Mouse (Mus musculus) mesoderm, embryonic 11.5 days (tissue): ENCODE measurements around the gene Vamp4.
A peak's percentile ranks its signal among the peaks of the same experiment; 100 is the strongest.
"Not testable (repeated sequence)": the region's sequence is repeated elsewhere in the genome, so short reads cannot be mapped to it uniquely, and the experiment has no call there.

Source experiments
- DNase-seq: peaks from one replicate; pipeline ENCODE4 v3.0.0-alpha.2; 2012; ENCODE audit warnings: low read depth, low spot score

Vamp4 gene

DNA sequence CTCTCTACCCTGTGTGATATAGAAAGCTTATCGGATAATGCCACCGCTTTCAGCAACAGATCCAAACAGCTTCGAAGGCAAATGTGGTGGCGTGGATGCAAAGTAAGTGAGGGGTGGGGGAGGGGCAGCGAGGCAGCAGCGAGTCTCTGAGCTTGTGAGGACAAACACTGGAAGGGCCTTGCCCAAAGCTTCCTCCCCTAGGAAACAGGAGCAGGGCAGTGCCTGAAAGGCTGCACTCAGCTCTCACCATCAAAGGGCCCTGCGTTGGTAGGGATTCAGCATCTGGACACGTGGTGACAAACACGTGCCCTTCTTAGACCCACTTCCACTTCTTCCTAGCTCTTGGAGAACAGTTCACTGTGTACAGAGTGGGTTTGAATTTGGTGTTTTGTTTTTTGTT is 19.1 kb downstream of the Vamp4 start:
- DNase-seq, result peak; percentile 66

DNA sequence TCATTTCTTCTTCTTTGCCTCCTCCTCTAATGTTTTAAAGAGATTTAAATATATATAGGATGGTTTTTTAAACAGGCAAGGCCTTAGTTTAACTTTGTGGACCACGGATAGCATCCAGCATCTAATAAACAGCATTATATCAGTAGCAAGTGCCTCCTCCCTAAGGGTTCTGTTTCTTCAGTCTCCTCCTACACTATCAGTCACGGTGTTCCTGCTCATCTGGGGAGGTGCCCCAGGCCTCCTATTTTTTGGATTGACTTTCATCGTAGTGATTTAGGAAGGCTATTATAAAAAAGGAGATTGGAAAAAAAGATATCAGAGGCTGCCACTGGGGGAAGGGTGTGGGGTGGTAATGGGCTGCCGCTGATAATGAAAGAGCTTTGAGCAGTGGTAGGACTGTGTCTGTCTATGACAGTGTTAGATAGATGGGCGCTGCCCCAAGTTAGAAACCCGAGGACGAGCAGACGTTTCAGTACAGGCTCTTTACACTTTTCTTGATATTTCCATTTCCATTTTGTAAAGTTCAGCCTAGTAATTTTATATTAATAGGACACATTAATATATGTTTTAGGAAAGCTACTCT is 20.2 kb downstream of the Vamp4 start:
- DNase-seq, result no peak

DNA sequence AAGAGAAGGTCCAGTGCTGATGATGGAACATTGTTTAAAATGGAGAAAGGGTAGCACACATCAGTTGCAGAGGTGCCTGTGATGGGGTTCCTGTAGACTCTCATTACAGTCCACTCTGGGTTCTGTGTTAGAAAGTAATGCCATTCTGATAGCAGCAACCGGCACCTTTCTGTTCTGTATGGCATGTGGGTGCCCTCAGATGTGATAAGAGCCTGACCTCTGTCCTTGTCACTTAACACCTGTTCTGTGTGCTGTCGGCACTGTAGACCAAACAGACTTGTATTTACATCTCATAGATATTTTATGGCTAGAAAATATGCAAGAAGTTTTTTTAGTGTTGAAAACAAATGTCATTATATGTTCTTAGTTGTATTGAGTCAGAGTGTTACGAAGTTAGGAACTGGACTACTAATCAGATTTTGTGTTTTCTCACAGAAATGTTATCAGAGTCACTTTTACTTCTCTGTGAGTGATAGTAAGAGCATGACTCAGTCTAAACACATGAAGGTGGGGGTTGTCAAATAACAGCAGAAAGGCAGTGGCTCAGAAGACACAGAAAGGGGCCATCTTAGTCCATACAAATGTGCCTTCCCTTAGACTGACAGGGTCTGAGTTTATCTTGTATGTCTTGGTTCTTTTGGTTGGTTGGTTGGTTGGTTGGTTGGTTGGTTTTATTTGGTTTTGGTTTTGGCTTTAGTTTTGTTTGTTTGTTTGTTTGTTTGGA is 27.2 kb downstream of the Vamp4 start:
- no peak for DNase-seq

DNA sequence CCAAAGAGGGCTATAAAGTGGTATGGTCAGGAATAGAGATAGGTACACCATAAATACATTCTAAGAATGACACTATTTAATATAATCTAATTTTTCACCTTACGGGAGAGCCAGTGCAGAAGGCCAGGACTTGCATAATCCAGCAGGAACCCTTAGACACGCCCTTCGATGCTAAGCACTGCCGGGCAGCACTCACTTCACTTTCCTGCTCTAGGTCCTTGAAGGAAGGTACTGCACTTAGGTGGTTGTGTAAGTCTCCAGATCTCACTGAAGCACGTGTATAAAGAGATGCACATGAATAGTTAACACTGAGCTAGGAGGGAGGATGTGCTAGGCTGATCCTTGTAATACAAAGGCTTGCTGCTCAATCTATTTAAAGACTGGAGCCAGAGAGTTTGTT is 29.3 kb downstream of the Vamp4 start:
- no peak for DNase-seq

- DNase-seq, result peak; percentile 56
Measured at GRCm38 (mm10) chr1:162601288-162601687, 31.0 kb downstream of the Vamp4 start.

DNA sequence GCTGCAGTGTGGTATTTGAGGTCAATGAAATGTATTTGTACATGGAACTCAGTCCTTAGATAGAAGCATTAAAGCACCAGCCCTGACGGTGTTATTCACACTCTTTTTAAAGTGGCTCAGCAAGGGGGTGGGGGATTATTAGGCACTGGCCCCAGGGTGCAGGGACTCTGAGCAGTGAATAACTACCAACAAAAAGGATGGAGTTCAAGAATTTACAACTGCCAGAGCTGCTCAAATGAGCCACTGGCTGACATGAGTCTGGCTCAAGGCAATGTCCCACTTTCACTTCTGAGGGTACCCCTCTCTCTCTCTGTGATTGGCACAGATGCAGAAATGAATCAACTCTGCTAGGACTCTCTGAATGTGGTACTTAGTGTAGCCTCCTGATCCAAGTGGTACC is 37.8 kb downstream of the Vamp4 start:
- no peak for DNase-seq

DNA sequence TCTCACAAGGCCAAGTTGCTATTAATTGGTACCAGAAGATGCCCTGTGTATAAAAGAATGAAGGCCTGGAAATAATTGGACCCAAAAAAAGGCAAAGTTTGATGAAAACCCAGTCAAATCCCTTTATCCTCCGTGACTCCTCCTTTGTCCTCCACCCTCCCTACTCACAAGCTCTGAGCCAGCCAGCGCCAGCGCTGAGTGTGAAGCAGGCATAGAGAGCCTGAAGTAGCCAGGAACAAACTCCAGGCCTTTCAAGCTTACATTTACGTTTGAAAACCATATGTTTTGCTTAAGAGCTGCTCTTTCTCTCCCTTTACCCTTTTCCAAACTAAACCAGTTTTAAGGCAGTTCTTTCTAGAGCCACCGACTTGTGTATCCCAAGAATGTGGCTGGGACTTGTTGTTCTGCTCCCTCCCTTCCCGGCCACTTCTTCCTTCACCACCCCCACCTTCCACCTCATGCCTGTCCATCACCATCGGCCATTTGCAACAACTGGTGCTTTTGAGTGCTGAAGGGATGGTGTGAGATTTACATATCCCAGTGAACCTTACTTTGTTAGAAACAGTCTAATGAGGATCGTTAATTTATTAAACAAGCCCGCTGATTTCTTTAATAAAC is 39.4 kb downstream of the Vamp4 start:
- DNase-seq, result no peak

DNA sequence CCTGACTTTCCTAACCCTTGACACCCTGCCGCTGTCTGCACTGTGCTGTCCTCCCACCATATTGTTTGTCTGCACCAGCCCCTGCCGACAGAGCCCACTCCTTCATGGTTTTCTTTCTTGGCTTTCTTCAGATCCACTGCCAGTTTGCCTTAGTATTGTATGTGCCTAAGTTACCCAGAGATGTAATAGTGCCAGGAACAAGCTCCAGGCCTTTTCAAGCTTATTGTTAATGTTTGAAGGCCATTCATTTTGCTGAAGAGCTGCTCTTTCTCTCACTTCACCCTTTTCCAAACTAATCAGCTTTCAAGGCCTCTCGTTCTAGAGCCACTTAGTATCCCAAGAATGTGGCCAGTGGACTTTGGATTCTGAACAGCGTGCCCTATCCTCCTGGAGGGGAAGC is 40.9 kb downstream of the Vamp4 start:
- DNase-seq, result no peak

GRCm38 (mm10) chr1:162615511-162615910 is 45.2 kb downstream of the Vamp4 start:
- no peak for DNase-seq

- DNase-seq, result no peak
Measured at GRCm38 (mm10) chr1:162620487-162620886, 50.2 kb downstream of the Vamp4 start.

DNA sequence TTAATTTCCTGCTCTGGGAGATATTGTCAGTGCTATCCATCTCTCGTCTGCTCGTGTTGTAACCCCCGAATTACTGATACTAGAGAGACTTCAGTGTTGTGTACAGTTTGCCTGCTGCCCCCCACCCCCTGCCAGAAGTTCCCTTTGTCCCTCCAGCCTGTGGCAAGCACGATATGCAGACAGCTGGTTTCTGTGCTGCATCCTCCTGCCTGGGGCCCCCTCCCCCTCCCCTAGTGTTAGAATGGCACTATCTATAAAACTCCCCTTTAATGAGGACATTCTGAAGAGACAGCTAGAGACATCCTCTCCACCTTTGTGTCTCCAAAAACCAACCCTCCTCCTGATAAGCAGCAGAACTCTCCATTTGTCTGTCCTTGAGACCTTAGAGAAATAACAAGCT is 53.6 kb downstream of the Vamp4 start:
- DNase-seq, result no peak

GRCm38 (mm10) chr1:162625229-162625628 is 54.9 kb downstream of the Vamp4 start:
- DNase-seq, result no peak

DNA sequence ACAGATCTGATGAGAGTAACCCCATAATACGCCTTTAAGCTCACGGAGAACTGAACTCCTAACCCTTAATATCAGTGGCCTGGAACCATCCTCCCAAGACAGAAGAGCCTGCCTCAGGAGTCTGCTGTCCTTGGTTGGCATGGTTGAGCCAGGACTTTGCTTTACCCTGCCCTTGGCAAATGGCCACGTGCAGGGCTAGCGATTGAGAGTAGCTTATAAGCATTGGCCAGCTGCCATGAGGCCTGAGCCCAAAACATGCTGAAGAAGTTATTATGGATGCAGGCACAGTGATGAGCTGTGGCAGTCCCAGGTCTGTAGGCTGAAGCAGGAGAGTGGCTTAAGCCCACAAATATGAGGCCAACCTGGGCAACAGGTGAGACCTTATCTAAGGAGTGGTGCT is 57.5 kb downstream of the Vamp4 start:
- not testable (repeated sequence) for DNase-seq

DNA sequence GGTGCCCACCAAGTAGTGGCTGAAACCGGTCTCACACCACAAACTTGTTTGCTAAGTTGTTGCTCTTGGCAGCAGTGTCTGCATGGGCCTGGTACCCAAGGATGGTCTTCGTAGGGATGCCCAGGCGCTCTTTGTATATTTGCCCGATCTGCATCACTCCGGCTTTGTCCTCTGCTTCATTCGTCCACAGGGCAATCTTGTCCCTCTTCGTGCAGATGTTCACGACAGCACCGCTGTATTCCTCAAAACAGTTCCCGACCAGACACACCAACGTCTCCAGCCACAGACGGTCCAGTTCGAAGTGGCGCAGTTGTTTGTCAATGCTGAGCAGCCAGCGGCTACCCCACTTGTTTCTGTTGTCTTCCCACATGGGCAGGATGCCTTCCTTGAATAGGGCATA is 58.0 kb downstream of the Vamp4 start:
- DNase-seq, result not testable (repeated sequence)

DNA sequence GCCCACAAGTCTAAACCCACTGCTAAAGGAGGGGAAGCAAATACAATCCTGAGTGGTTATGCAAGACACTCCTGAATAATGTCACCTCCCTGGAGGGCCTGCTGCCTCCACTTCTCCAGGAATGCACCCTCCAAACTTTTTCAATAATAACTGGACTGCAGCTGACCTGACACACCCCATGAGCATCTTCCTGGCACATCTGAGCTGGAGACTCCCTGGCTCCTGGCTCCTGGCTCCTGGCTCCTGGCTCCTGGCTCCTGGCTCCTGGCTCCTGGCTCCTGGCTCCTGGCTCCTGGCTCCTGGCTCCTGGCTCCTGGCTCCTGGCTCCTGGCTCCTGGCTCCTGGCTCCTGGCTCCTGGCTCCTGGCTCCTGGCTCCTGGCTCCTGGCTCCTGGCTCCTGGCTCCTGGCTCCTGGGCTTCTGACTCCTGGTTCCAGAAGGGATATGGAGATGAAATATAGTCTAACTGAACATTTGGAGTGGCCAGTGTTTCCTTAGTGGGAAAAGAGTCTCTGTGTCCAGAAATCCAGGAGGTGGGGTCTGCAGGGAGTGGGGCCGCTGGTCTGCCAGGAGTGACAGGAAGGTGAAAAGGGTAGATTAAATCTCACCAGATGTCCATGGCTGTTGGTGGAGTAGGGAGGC is 65.1 kb downstream of the Vamp4 start:
- not testable (repeated sequence) for DNase-seq

DNA sequence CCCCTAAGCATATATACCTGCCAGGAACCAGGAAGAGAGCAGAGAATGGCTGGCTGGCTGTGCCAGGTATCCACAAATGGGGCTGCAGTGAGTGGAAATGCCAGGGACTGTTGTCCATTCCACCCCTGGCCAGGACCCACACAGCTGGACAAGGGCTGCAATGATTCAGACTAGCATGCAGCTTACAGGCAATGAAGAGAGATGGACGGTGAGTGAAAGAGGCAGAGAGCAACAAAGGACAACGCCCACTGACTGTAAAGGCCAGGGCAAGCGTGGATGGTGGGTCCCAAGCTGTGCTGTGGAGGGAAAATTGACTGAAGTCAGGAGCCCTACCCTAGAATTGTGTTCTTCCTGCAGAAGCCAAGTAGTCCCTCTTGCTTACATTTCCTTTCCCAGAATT is 66.2 kb downstream of the Vamp4 start:
- DNase-seq, result no peak

GRCm38 (mm10) chr1:162638535-162638934 is 68.2 kb downstream of the Vamp4 start:
- DNase-seq, result no peak

DNA sequence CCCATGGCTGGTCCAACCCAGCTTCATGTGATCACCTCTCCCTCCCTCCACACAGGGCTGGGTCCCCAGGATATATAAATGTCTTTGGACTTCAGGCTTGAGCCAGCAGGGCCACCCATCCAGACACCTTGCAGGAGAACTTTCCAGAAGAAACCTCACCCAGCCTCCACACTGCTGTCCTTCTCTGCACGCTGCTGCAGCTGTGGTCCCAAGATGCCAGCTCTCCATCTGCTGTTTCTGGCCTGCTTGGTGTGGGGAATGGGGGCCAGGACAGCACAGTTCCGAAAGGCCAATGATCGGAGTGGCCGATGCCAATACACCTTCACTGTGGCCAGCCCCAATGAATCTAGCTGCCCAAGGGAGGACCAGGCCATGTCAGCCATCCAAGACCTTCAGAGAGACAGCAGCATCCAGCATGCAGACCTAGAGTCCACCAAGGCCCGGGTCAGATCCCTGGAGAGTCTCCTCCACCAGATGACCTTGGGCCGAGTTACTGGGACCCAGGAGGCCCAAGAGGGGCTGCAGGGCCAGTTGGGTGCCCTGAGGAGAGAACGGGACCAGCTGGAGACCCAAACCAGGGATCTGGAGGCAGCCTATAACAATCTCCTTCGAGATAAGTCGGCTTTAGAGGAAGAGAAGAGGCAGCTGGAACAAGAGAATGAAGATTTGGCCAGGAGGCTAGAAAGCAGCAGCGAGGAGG is 68.9 kb downstream of the Vamp4 start, which contains the start of gene Myoc:
Gene Myoc, plus strand, starts transcription at position 105 of the 700 bp plus-strand sequence.
- DNase-seq, result no peak

DNA sequence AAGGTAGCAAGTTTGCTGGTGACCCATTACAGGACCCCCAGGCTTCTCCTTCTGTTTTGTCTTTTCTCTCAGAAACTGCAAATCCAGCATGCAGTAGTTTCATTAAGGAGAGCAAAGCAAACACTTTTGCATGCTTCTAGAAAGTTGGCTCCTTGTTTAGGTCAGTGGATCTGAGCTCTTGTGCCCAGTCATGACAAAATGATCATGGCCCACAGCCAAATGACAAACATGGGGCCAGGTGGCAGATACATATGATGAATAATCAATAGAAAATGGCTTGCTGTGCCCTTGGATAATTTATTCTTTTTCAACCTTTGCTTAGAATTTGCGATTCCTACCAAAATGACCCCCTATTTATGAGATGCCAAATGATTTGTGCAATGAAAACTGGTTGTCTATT is 69.5 kb downstream of the Vamp4 start:
- DNase-seq, result no peak

GRCm38 (mm10) chr1:162642591-162642990 is 72.3 kb downstream of the Vamp4 start:
- DNase-seq, result no peak

DNA sequence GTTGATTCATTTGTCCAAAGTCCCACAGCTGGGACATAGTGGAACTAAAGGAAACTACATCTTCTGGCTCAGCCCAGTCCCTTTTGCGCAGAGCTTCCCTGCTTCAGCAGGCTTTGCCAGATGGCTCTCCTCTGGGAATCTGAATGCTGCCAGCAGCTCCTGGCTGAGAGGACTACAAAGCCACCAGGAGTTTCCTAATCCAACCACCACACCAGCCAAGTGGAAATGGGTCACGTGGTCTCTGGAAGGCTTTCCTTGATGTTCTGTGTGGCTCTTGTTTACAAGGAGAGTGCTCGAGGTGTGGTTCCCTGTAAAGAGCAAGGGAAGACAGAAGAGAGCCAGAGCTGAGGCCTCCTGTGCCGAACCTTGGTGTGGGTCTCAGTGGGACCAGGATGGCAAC is 73.4 kb downstream of the Vamp4 start:
- no peak for DNase-seq

- DNase-seq, result no peak
Measured at GRCm38 (mm10) chr1:162646083-162646686, 75.9 kb downstream of the Vamp4 start.
